Mouse (Mus musculus) adrenal gland, adult 2 months (tissue): Measurements from ENCODE around the gene Upk1a. TPM values are rescaled to one million over a fixed set of nuclear protein-coding genes. Genes with fewer than 3 reads are reported as not detected.

Experiments
- DNase-seq: peaks from one replicate; pipeline ENCODE4 v3.0.0; 2021
- long read RNA-seq: library from polyadenylated mRNA; stranded (forward); transcript quantifications from one replicate; pipeline ENCODE4 v2.0.0, GENCODE M21; 2021
- polyA plus RNA-seq: library from polyadenylated mRNA; depleted of rRNA; stranded (reverse); fragments of >200 nt; gene quantifications from 2 replicates; pipeline ENCODE4 v1.2.3, GENCODE M21; 2012; rRNA removed
- total RNA-seq, 2 experiments: library from RNA; stranded (reverse); gene quantifications; 2 replicates each; pipeline ENCODE4 v1.2.3; 2021

The Upk1a gene
- total RNA-seq (under 1 TPM in 1 of 2 experiments, not detected in 1; 0.21 TPM), polyA plus RNA-seq (1.3 and 1.5 TPM in 2 replicates)
- long read RNA-seq: 0 reads

- no peak for DNase-seq
Measured at GRCm38 (mm10) chr7:30612654-30613402, at the start of gene Upk1a. Gene Upk1a, minus strand, starts transcription at chr7:30612847.

GRCm38 (mm10) chr7:30649591-30650540 lies 37.2 kb upstream of the Upk1a start, which contains the start of gene Rbm42:
Gene Rbm42, minus strand, starts transcription at chr7:30650317.
- peak; percentile 99 for DNase-seq

GRCm38 (mm10) chr7:30639083-30639482 lies 26.4 kb upstream of the Upk1a start:
- DNase-seq: no peak

- DNase-seq: no peak
Measured at GRCm38 (mm10) chr7:30636395-30636794, 23.7 kb upstream of the Upk1a start.

- no peak for DNase-seq
Measured at GRCm38 (mm10) chr7:30635752-30636151, 23.1 kb upstream of the Upk1a start, which contains the start of gene Etv2. Gene Etv2, minus strand, starts transcription at chr7:30635852.

GRCm38 (mm10) chr7:30634621-30635020 lies 22.0 kb upstream of the Upk1a start:
- DNase-seq: peak; percentile 41

- DNase-seq: no peak
Measured at GRCm38 (mm10) chr7:30633762-30634412, 21.2 kb upstream of the Upk1a start.

GRCm38 (mm10) chr7:30629013-30629412 lies 16.4 kb upstream of the Upk1a start:
- DNase-seq: no peak

GRCm38 (mm10) chr7:30626647-30627046 lies 14.0 kb upstream of the Upk1a start:
- DNase-seq: no peak

- peak; percentile 91 for DNase-seq
Measured at GRCm38 (mm10) chr7:30625530-30626384, 13.1 kb upstream of the Upk1a start, which contains the start of gene Cox6b1. Gene Cox6b1, minus strand, starts transcription at chr7:30626151.

- no peak for DNase-seq
Measured at GRCm38 (mm10) chr7:30619202-30619601, 6.6 kb upstream of the Upk1a start.

- DNase-seq: no peak
Measured at GRCm38 (mm10) chr7:30618658-30619057, 6.0 kb upstream of the Upk1a start.

- peak; percentile 78 for DNase-seq
Measured at GRCm38 (mm10) chr7:30615049-30615760, 2.6 kb upstream of the Upk1a start.

GRCm38 (mm10) chr7:30614454-30614853 lies 1.8 kb upstream of the Upk1a start:
- DNase-seq: no peak

GRCm38 (mm10) chr7:30613529-30614112 lies 974 bp upstream of the Upk1a start:
- DNase-seq: peak; percentile 62

- no peak for DNase-seq
Measured at GRCm38 (mm10) chr7:30610043-30610442, 2.6 kb downstream of the Upk1a start.

- no peak for DNase-seq
Measured at GRCm38 (mm10) chr7:30608476-30608875, 4.2 kb downstream of the Upk1a start.

- DNase-seq: peak; percentile 48
Measured at GRCm38 (mm10) chr7:30607706-30608309, 4.8 kb downstream of the Upk1a start.

GRCm38 (mm10) chr7:30604944-30605343 lies 7.7 kb downstream of the Upk1a start:
- no peak for DNase-seq
